Mouse (Mus musculus): Measurements from ENCODE around the gene Fam172a. TPM values are rescaled to one million over a fixed set of nuclear protein-coding genes. Genes with fewer than 3 reads are reported as not detected.

The Fam172a gene
- polyA plus RNA-seq, 1 experiment from 2014 or later, result 49.0 TPM

DNA sequence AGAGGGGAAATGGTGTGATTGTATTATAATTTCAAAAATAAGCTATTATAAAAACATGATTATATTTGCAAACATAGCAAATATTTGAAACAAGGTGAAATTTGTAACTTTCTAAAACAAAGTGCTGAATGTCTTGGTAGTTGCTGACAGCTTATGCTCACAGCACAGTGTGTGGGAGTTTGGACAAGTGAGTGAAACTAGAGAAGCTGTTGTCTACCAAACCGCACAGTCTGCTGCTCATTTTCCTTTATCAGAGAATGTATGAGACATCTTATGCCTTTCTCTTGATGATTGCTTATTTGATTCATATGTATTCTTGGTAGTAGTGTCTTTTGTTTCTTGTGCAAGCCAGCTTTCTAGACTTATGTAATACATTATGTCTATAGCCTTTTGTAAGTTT lies 335.4 kb downstream of the Fam172a start:
- no peaks in the 10 kb centered on the region for H3K27me3 ChIP-seq (ENCODE audit: control insufficient read depth, insufficient read depth, low read length)
- no peak overlapping the region for H3K9ac ChIP-seq (ENCODE audit: low read length)
- DNase-seq (ENCODE audit: low spot score) (no peak), ATAC-seq (replicated peaks; ENCODE audit: low FRiP score) (no peak)
- H3K4me1 ChIP-seq (replicated peaks; ENCODE audit: control insufficient read depth, insufficient read depth, low read length), result no peaks in the 10 kb centered on the region
- H3K4me2 ChIP-seq (ENCODE audit: low read depth, low read length, severe bottlenecking), result no peak overlapping the region
- no peaks in the 10 kb centered on the region for H3K9me3 ChIP-seq (ENCODE audit: control insufficient read depth, low read length)
- WGBS, result 87% methylated on average over 1 of the region's 1 CpGs
- H3K27ac ChIP-seq (ENCODE audit: low read depth, low read length), result no peak overlapping the region
- no peaks in the 10 kb centered on the region for H3K36me3 ChIP-seq (ENCODE audit: control insufficient read depth, insufficient read depth, low read length)
- no peak overlapping the region for H3K4me3 ChIP-seq (ENCODE audit: low read depth, low read length)

DNA sequence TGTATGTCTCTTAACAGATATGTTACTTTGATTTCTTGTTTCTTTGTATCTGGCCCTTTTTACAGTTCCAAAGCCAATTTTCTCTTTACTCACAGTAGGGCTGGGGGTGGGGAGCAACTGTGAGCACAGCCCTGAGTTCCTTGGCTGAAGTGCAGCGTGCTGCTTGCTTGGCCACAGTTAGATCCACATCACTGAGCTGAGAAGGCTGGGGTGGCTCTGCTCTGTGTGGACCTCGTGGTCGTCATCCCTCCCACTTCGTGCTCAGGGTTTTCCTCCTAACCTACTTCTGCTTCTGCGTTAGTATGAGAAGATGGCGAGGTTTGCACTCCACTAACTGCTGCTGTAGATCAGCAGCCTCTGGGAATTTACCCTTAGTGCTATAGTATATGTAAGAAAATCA lies 341.4 kb downstream of the Fam172a start:
- H3K9ac ChIP-seq (ENCODE audit: low read length), result no peak overlapping the region
- no peaks in the 10 kb centered on the region for H3K9me3 ChIP-seq (ENCODE audit: control insufficient read depth, low read length)
- no peak overlapping the region for H3K4me3 ChIP-seq (ENCODE audit: low read depth, low read length)
- H3K4me2 ChIP-seq (ENCODE audit: low read depth, low read length, severe bottlenecking), result no peak overlapping the region
- H3K36me3 ChIP-seq (ENCODE audit: control insufficient read depth, insufficient read depth, low read length), result no peaks in the 10 kb centered on the region
- WGBS, result 76% methylated on average over 6 of the region's 6 CpGs
- H3K27ac ChIP-seq (ENCODE audit: low read depth, low read length), result no peak overlapping the region
- H3K27me3 ChIP-seq (ENCODE audit: control insufficient read depth, insufficient read depth, low read length), result no peaks in the 10 kb centered on the region
- DNase-seq (ENCODE audit: low spot score) (no peak), ATAC-seq (replicated peaks; ENCODE audit: low FRiP score) (no peak)
- H3K4me1 ChIP-seq (replicated peaks; ENCODE audit: control insufficient read depth, insufficient read depth, low read length), result no peaks in the 10 kb centered on the region

DNA sequence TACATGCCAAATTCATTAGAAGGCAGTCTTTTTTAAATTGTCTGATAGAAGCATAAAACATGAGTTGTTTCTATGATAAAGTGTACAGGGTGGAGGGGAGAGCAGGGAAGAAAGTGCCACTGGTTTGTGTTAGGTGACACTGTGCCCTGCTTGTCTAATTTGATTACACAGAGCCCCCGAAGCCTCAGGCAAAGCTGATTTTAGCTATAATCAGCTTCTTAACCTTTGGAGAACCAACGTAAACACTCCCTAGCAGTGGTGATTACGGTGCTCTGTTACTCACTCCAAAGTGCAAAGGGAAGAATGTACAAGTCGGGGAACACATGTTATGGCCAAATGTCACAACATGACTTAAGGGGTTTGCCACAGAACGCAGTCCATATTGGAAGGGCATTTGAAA lies 343.3 kb downstream of the Fam172a start:
- no peak overlapping the region for H3K4me3 ChIP-seq (ENCODE audit: low read depth, low read length)
- H3K4me1 ChIP-seq (replicated peaks; ENCODE audit: control insufficient read depth, insufficient read depth, low read length), result no peaks in the 10 kb centered on the region
- no peaks in the 10 kb centered on the region for H3K27me3 ChIP-seq (ENCODE audit: control insufficient read depth, insufficient read depth, low read length)
- H3K36me3 ChIP-seq (ENCODE audit: control insufficient read depth, insufficient read depth, low read length), result no peaks in the 10 kb centered on the region
- no peak for DNase-seq (ENCODE audit: low spot score)
- no peak overlapping the region for H3K4me2 ChIP-seq (ENCODE audit: low read depth, low read length, severe bottlenecking)
- H3K27ac ChIP-seq (ENCODE audit: low read depth, low read length), result no peak overlapping the region
- no peaks in the 10 kb centered on the region for H3K9me3 ChIP-seq (ENCODE audit: control insufficient read depth, low read length)
- no peak overlapping the region for H3K9ac ChIP-seq (ENCODE audit: low read length)
- 57% methylated on average over 5 of the region's 5 CpGs for WGBS
- ATAC-seq (replicated peaks; ENCODE audit: low FRiP score), result no peak

DNA sequence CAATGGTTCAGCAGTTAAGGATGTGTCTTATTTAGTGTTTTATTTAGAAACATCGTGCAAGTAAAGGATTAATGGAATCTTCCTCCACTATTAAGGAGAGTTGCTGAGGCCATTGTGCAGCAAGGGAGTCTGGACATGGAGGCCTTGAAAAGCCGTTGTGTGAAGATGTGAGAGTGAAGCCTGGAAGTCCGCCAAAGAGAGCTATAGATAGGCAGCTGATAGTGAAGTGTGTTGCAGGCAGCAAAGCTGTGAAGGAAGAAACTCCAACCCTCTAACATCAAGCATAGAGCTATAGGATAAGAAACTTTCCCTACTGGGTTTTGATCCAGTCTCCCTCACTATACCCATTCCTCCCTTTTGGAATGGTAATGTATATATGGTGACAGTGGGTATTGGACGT lies 385.9 kb downstream of the Fam172a start:
- no peak overlapping the region for H3K9ac ChIP-seq (ENCODE audit: low read length)
- DNase-seq (ENCODE audit: low spot score) (no peak), ATAC-seq (replicated peaks; ENCODE audit: low FRiP score) (no peak)
- H3K4me3 ChIP-seq (ENCODE audit: low read depth, low read length), result no peak overlapping the region
- H3K4me2 ChIP-seq (ENCODE audit: low read depth, low read length, severe bottlenecking), result no peak overlapping the region
- no peaks in the 10 kb centered on the region for H3K9me3 ChIP-seq (ENCODE audit: control insufficient read depth, low read length)
- H3K27me3 ChIP-seq (ENCODE audit: control insufficient read depth, insufficient read depth, low read length), result no peaks in the 10 kb centered on the region
- no peak overlapping the region for H3K27ac ChIP-seq (ENCODE audit: low read depth, low read length)
- H3K36me3 ChIP-seq (ENCODE audit: control insufficient read depth, insufficient read depth, low read length), result no peaks in the 10 kb centered on the region
- WGBS, result 93% methylated on average over 4 of the region's 4 CpGs
- no peaks in the 10 kb centered on the region for H3K4me1 ChIP-seq (replicated peaks; ENCODE audit: control insufficient read depth, insufficient read depth, low read length)

DNA sequence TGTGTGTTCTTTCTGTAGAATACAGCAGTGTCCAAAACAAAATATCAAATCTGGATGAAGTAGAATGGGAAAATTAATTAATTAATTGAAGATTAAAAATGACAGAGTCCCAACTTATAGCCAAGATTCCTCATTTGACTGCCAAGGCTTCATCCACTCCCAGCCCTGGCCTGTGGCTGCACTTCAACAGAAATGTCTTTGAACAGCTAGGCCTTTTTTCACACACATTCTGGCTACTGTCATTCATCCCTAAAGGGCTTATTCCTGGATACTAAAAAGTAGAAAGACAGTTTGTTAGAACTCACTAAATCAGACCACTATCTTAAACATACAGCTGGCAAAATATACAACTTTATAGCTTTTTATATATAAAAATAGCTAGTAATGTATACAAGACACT lies 388.9 kb downstream of the Fam172a start:
- DNase-seq (ENCODE audit: low spot score) (no peak), ATAC-seq (replicated peaks; ENCODE audit: low FRiP score) (no peak)
- Histone ChIP-seq H3K27ac (ENCODE audit: low read depth, low read length) (no peak overlapping the region), H3K9me3 (ENCODE audit: control insufficient read depth, low read length) (no peaks in the 10 kb centered on the region), H3K9ac (ENCODE audit: low read length) (no peak overlapping the region), H3K4me2 (ENCODE audit: low read depth, low read length, severe bottlenecking) (no peak overlapping the region), H3K27me3 (ENCODE audit: control insufficient read depth, insufficient read depth, low read length) (no peaks in the 10 kb centered on the region), H3K36me3 (ENCODE audit: control insufficient read depth, insufficient read depth, low read length) (no peaks in the 10 kb centered on the region), H3K4me1 (replicated peaks; ENCODE audit: control insufficient read depth, insufficient read depth, low read length) (no peaks in the 10 kb centered on the region), H3K4me3 (ENCODE audit: low read depth, low read length) (no peak overlapping the region)

DNA sequence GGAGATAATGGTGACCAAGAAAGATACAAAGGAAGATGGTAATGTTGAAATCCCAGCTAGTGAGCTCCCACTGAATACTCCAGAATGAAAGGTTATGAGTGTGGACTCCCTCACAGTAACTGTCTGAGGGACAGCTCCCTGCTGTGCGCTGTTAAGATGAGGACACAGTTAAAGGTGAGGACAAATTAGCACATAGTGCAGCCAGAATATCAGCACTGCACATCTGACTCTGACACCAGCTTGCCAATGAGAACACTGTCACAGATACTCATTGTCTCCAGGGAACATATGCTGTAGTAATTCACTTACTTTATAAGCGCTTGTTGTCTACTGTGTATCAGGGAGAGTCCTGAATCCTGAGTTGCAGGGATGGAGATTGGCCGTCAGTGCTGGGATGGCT lies 390.1 kb downstream of the Fam172a start:
- Histone ChIP-seq H3K27me3 (ENCODE audit: control insufficient read depth, insufficient read depth, low read length) (no peaks in the 10 kb centered on the region), H3K4me2 (ENCODE audit: low read depth, low read length, severe bottlenecking) (no peak overlapping the region), H3K9me3 (ENCODE audit: control insufficient read depth, low read length) (no peaks in the 10 kb centered on the region), H3K27ac (ENCODE audit: low read depth, low read length) (no peak overlapping the region), H3K4me1 (replicated peaks; ENCODE audit: control insufficient read depth, insufficient read depth, low read length) (no peaks in the 10 kb centered on the region), H3K36me3 (ENCODE audit: control insufficient read depth, insufficient read depth, low read length) (no peaks in the 10 kb centered on the region), H3K9ac (ENCODE audit: low read length) (no peak overlapping the region), H3K4me3 (ENCODE audit: low read depth, low read length) (no peak overlapping the region)
- no peak for DNase-seq (ENCODE audit: low spot score)
- ATAC-seq (replicated peaks; ENCODE audit: low FRiP score), result no peak
- WGBS, result 85% methylated on average over 3 of the region's 3 CpGs

DNA sequence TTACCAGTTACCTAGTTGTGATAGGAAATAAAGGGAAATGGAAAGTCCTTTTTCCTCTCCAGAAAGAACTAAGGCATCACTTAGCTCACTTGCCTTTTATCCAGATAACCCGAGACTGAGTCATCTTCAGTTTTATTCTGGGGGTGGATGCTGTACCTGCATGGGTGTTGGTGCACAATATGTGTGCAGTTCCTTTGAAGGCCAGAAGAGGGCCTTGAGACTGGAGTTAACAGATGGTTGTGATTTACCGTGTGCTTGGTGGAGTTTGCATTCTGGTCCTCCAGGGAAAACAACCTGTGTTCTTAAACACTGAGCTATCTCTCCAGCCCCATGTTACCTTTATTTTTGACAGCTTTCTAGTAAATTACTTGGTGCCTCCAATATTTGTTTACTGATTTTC lies 392.5 kb downstream of the Fam172a start:
- ATAC-seq (replicated peaks; ENCODE audit: low FRiP score) (no peak), DNase-seq (ENCODE audit: low spot score) (no peak)
- Histone ChIP-seq H3K4me2 (ENCODE audit: low read depth, low read length, severe bottlenecking) (no peak overlapping the region), H3K4me1 (replicated peaks; ENCODE audit: control insufficient read depth, insufficient read depth, low read length) (no peaks in the 10 kb centered on the region), H3K9me3 (ENCODE audit: control insufficient read depth, low read length) (no peaks in the 10 kb centered on the region), H3K27ac (ENCODE audit: low read depth, low read length) (no peak overlapping the region), H3K9ac (ENCODE audit: low read length) (no peak overlapping the region), H3K36me3 (ENCODE audit: control insufficient read depth, insufficient read depth, low read length) (no peaks in the 10 kb centered on the region), H3K27me3 (ENCODE audit: control insufficient read depth, insufficient read depth, low read length) (no peaks in the 10 kb centered on the region), H3K4me3 (ENCODE audit: low read depth, low read length) (no peak overlapping the region)
- WGBS, result 84% methylated on average over 2 of the region's 2 CpGs

DNA sequence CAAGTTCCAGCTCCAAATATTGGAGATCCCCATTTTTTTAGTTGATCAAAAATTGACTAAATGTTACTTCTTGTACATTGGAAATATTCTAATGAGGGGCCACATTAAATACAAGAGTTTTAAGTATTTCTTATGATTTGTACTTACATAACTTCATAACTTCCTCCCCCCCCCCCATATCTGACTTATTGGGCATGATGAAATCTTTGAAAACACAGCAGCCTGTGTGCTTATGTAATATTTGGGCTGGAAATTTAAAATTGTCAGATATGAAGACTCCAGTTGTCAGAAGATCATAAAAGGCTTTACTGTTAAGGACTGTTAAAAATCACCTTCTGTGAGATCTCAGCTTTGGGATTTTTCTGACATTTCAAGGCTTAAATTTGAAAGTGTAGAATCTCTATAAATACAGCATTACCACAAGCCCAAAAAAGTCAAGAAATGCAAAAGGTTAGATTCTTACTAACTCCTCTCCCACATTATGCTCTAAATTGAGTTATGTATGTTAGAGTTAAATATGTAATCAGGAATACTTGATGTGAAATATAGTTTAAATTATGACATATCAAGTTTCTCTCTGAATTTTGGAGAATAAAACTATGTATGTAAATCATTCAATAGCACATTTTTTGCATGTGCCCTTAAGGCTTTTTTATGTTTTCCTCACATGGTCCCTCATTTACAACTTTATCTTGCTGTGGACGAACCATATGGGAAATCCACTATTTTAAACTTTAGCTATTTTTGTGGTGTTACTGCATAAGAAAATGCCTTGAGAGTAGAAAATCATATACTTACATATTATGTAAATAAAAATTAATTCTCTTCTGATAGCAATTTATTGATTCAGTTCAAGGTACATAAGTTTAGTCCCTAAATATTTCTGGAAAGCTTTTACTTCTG lies 393.5 kb downstream of the Fam172a start:
- no peak overlapping the region for H3K27ac ChIP-seq (ENCODE audit: low read depth, low read length)
- no peaks in the 10 kb centered on the region for H3K27me3 ChIP-seq (ENCODE audit: control insufficient read depth, insufficient read depth, low read length)
- 96% methylated on average over 1 of the region's 1 CpGs for WGBS
- no peaks in the 10 kb centered on the region for H3K36me3 ChIP-seq (ENCODE audit: control insufficient read depth, insufficient read depth, low read length)
- no peaks in the 10 kb centered on the region for H3K4me1 ChIP-seq (replicated peaks; ENCODE audit: control insufficient read depth, insufficient read depth, low read length)
- no peak overlapping the region for H3K9ac ChIP-seq (ENCODE audit: low read length)
- no peak overlapping the region for H3K4me3 ChIP-seq (ENCODE audit: low read depth, low read length)
- H3K9me3 ChIP-seq (ENCODE audit: control insufficient read depth, low read length), result no peaks in the 10 kb centered on the region
- DNase-seq (ENCODE audit: low spot score) (no peak), ATAC-seq (replicated peaks; ENCODE audit: low FRiP score) (no peak)
- no peak overlapping the region for H3K4me2 ChIP-seq (ENCODE audit: low read depth, low read length, severe bottlenecking)

DNA sequence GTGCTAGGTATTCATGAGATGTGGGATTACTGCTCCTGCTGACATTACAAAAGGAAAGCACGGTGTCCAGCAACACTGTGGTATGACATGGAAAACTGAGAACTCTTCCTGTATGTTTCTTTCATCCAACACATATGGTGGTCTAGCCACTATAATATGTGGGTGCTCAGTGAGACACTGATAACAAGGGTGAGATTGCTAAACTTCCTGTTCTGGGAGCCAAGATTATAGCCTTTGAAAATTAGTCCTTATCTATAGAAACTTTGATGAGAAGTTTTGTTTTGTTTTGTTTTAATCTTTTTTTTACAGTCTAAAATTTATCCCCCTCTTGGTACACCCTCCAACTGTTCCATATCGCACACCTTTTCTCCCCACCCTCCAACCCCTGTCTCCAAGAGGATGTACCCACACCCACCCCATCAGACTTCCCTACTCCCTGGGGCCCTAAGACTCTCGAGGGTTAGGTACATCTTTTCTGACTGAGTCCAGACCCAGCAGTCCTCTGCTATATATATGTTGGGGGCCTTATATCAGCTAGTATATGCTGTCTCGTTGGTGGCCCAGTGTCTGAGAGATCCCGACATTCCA lies 397.1 kb downstream of the Fam172a start:
- H3K36me3 ChIP-seq (ENCODE audit: control insufficient read depth, insufficient read depth, low read length), result no peaks in the 10 kb centered on the region
- no peaks in the 10 kb centered on the region for H3K27me3 ChIP-seq (ENCODE audit: control insufficient read depth, insufficient read depth, low read length)
- no peak overlapping the region for H3K4me3 ChIP-seq (ENCODE audit: low read depth, low read length)
- no peak overlapping the region for H3K27ac ChIP-seq (ENCODE audit: low read depth, low read length)
- H3K9me3 ChIP-seq (ENCODE audit: control insufficient read depth, low read length), result no peaks in the 10 kb centered on the region
- WGBS, result 80% methylated on average over 5 of the region's 5 CpGs
- ATAC-seq (replicated peaks; ENCODE audit: low FRiP score) (no peak), DNase-seq (ENCODE audit: low spot score) (no peak)
- H3K9ac ChIP-seq (ENCODE audit: low read length), result no peak overlapping the region
- no peak overlapping the region for H3K4me2 ChIP-seq (ENCODE audit: low read depth, low read length, severe bottlenecking)
- 0 out of 2 replicates have a peak, but pooled peaks cover 2% of the 10 kb centered on the region for H3K4me1 ChIP-seq (replicated peaks; ENCODE audit: control insufficient read depth, insufficient read depth, low read length)
